Mouse (Mus musculus) B cell, adult 2 months (primary cell): Measurements from ENCODE around the gene Plac8.

Source experiments
- DNase-seq, 2 experiments: peaks; one replicate each; pipeline ENCODE4 v3.0.0; 2022

The Plac8 gene

GRCm38 (mm10) chr5:100578863-100579411 is 6.9 kb upstream of the Plac8 start:
- peak; percentile 43 to 49 for DNase-seq

GRCm38 (mm10) chr5:100574771-100575170 is 2.7 kb upstream of the Plac8 start:
- no peak for DNase-seq

- peak; percentile 33 to 42 for DNase-seq
These were observed 1.2 kb upstream of the Plac8 start for GRCm38 (mm10) chr5:100573256-100573655.

GRCm38 (mm10) chr5:100570716-100571115 is 1.3 kb downstream of the Plac8 start:
- DNase-seq: peak; percentile 35 to 40

- DNase-seq: peak; percentile 60 to 61
These were observed 1.9 kb downstream of the Plac8 start for GRCm38 (mm10) chr5:100569997-100570595.

GRCm38 (mm10) chr5:100569250-100569934 is 2.7 kb downstream of the Plac8 start:
- DNase-seq: peak; percentile 69 to 70

GRCm38 (mm10) chr5:100568802-100569201 is 3.2 kb downstream of the Plac8 start:
- no peak for DNase-seq

- DNase-seq: no peak
These were observed 3.9 kb downstream of the Plac8 start for GRCm38 (mm10) chr5:100568177-100568576.

GRCm38 (mm10) chr5:100567258-100568032 is 4.6 kb downstream of the Plac8 start:
- no peak for DNase-seq

GRCm38 (mm10) chr5:100566798-100567197 is 5.2 kb downstream of the Plac8 start:
- no peak for DNase-seq

GRCm38 (mm10) chr5:100562702-100563101 is 9.3 kb downstream of the Plac8 start:
- DNase-seq: peak; percentile 43 to 51

- no peak for DNase-seq
These were observed 12.7 kb downstream of the Plac8 start for GRCm38 (mm10) chr5:100559357-100559756.

GRCm38 (mm10) chr5:100558783-100559182 is 13.3 kb downstream of the Plac8 start:
- DNase-seq: no peak

GRCm38 (mm10) chr5:100557537-100557936 is 14.5 kb downstream of the Plac8 start:
- DNase-seq: no peak

- DNase-seq: no peak
These were observed 15.0 kb downstream of the Plac8 start for GRCm38 (mm10) chr5:100557019-100557418.

GRCm38 (mm10) chr5:100553426-100553825 is 18.6 kb downstream of the Plac8 start:
- DNase-seq: no peak

- no peak for DNase-seq
These were observed 20.1 kb downstream of the Plac8 start for GRCm38 (mm10) chr5:100551952-100552351.

- DNase-seq: no peak
These were observed 21.9 kb downstream of the Plac8 start for GRCm38 (mm10) chr5:100550151-100550550.

GRCm38 (mm10) chr5:100549311-100549710 is 22.7 kb downstream of the Plac8 start:
- DNase-seq: no peak

GRCm38 (mm10) chr5:100548236-100548635 is 23.8 kb downstream of the Plac8 start:
- no peak for DNase-seq

- peak; percentile 63 for DNase-seq
These were observed 25.6 kb downstream of the Plac8 start for GRCm38 (mm10) chr5:100546294-100547080.

GRCm38 (mm10) chr5:100536638-100537037 is 35.4 kb downstream of the Plac8 start:
- DNase-seq: peak; percentile 59 to 64

GRCm38 (mm10) chr5:100535826-100536225 is 36.2 kb downstream of the Plac8 start:
- DNase-seq: no peak
